Comparison of ENCODE assay signal across 15 mouse cellular contexts in the genomic region with DNA sequence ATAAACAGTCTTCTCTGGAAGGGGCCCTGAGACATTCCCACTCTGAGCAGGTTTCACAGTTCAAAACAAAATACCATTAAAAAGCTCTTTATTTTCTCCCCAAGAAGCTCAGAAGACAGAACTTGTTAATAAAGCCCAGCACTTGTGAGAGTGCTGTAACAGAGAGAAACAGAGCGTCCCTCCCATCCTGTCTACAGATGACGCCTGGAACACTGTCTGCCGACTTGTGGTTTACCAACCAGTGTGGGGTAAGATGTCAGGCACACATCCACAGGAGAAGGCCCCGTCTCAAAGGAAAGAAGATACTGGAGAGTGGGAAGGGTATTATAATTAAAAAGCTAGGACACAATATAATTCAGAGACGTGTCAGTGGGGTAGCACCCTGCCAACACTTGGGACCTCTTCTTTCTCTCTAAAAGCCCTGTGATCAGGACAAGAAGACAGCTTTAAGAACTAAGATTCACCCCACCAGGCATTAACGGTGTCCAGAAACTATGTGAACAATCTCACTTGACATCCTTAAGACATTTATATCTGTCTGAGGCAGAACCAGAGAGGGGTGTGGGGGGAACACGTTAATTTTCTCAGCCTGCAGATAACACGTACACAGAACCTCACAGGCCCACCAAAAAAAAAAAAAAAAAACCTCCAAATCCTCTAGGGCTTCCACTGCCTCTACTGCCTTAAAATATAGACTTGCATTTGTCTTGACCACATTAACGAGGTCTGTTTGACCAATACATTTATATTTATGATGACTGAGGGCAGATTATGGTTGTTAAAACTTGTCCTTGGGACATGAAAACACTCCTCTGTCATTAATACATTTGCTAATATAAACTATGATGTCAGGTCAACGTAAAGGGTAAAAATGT. TPM values are rescaled to one million over a fixed set of nuclear protein-coding genes. Genes with fewer than 3 reads are reported as not detected.
DNase-seq lines count a peak whose midpoint lies in the region; ATAC-seq and TF ChIP-seq lines count a peak whose summit lies in the region.
"Had no signal": no experiment of that assay in that cellular context is flagged by ENCODE, and none has a peak within 500 bp of the region (broad histone marks: within the 10 kb centered on the region; RNA-seq: fewer than 3 reads in every experiment).

No protein-coding gene starts in this region.

- peaks cover 43% of the 10 kb centered on the region for H3K4me1 ChIP-seq in intestine, embryonic 14.5 days (replicated peaks; ENCODE audit: control insufficient read depth, insufficient read depth, low read length)
- no peaks in the 10 kb centered on the region for H3K4me1 ChIP-seq in intestine, postnatal 0 days (replicated peaks; ENCODE audit: control insufficient read depth, insufficient read depth, low read length)
- H3K4me1 ChIP-seq in midbrain, embryonic 14.5 days (ENCODE audit: control insufficient read depth, insufficient read depth, low read length) = no peaks in the 10 kb centered on the region
- H3K4me1 ChIP-seq: embryonic facial prominence, embryonic 13.5 days had no signal

- no peaks in the 10 kb centered on the region for H3K36me3 ChIP-seq in intestine, embryonic 14.5 days (ENCODE audit: control insufficient read depth, insufficient read depth, low read length)
- H3K36me3 ChIP-seq in intestine, postnatal 0 days (ENCODE audit: control insufficient read depth, insufficient read depth) = no peaks in the 10 kb centered on the region
- H3K36me3 ChIP-seq in midbrain, embryonic 14.5 days (ENCODE audit: control insufficient read depth, insufficient read depth, low read length) = no peaks in the 10 kb centered on the region
- H3K36me3 ChIP-seq: embryonic facial prominence, embryonic 13.5 days; forebrain, embryonic 10.5 days; heart, embryonic 10.5 days; limb, embryonic 12.5 days had no signal

- no peaks in the 10 kb centered on the region for H3K9me3 ChIP-seq in intestine, embryonic 14.5 days (ENCODE audit: control insufficient read depth, low read length)
- H3K9me3 ChIP-seq in intestine, postnatal 0 days (ENCODE audit: control insufficient read depth) = no peaks in the 10 kb centered on the region
- no peaks in the 10 kb centered on the region for H3K9me3 ChIP-seq in midbrain, embryonic 14.5 days (ENCODE audit: control insufficient read depth, low read length)
- H3K9me3 ChIP-seq: embryonic facial prominence, embryonic 13.5 days; forebrain, embryonic 10.5 days; heart, embryonic 10.5 days; limb, embryonic 12.5 days had no signal

- TF ChIP-seq CTCF in intestine, postnatal 0 days (IDR thresholded peaks at IDR 0.05; ENCODE audit: low read depth) = no peak

- H3K4me3 ChIP-seq in intestine, embryonic 14.5 days (ENCODE audit: low read depth, low read length) = no peak overlapping the region
- no peak overlapping the region for H3K4me3 ChIP-seq in intestine, postnatal 0 days (ENCODE audit: low read depth, low read length)
- no peak overlapping the region for H3K4me3 ChIP-seq in midbrain, embryonic 14.5 days (replicated peaks; ENCODE audit: low read depth, low read length)
- H3K4me3 ChIP-seq: embryonic facial prominence, embryonic 13.5 days; forebrain, embryonic 10.5 days; heart, embryonic 10.5 days; limb, embryonic 12.5 days had no signal

- H3K4me2 ChIP-seq in intestine, embryonic 14.5 days (ENCODE audit: low read length) = no peak overlapping the region
- H3K4me2 ChIP-seq in intestine, postnatal 0 days (replicated peaks; ENCODE audit: low read depth) = no peak overlapping the region
- H3K4me2 ChIP-seq in midbrain, embryonic 14.5 days (ENCODE audit: low read length) = no peak overlapping the region
- H3K4me2 ChIP-seq: embryonic facial prominence, embryonic 13.5 days; limb, embryonic 12.5 days had no signal

- H3K27me3 ChIP-seq in intestine, embryonic 14.5 days (replicated peaks; ENCODE audit: control insufficient read depth, insufficient read depth, low read length) = no peaks in the 10 kb centered on the region
- H3K27me3 ChIP-seq in intestine, postnatal 0 days (replicated peaks; ENCODE audit: control insufficient read depth, insufficient read depth, low read length) = peaks cover 1% of the 10 kb centered on the region; the same call in 1 of the 2 replicates
- no peaks in the 10 kb centered on the region for H3K27me3 ChIP-seq in midbrain, embryonic 14.5 days (ENCODE audit: control insufficient read depth, insufficient read depth, low read length)

- no peak overlapping the region for H3K9ac ChIP-seq in intestine, embryonic 14.5 days (ENCODE audit: low read length)
- no peak overlapping the region for H3K9ac ChIP-seq in intestine, postnatal 0 days (ENCODE audit: low read depth, low read length)
- H3K9ac ChIP-seq in midbrain, embryonic 14.5 days (replicated peaks; ENCODE audit: low read length) = no peak overlapping the region
- H3K9ac ChIP-seq: embryonic facial prominence, embryonic 13.5 days; limb, embryonic 12.5 days had no signal

- peak; percentile 67 for ATAC-seq in intestine, embryonic 14.5 days (replicated peaks; ENCODE audit: low FRiP score, low TSS enrichment, low read depth)
- no peak for ATAC-seq in intestine, postnatal 0 days
- peak; percentile 91 for ATAC-seq in megakaryocyte-erythroid progenitor cell, adult 5-6 weeks (replicated peaks; ENCODE audit: low FRiP score, low TSS enrichment, poor library complexity, severe bottlenecking)
- ATAC-seq in midbrain, embryonic 14.5 days (ENCODE audit: low FRiP score, low TSS enrichment) = no peak

- H3K27ac ChIP-seq in intestine, embryonic 14.5 days (ENCODE audit: low read depth) = peak overlapping the region; percentile 87
- H3K27ac ChIP-seq in intestine, postnatal 0 days (ENCODE audit: low read depth, low read length) = no peak overlapping the region
- no peak overlapping the region for H3K27ac ChIP-seq in midbrain, embryonic 14.5 days (replicated peaks; ENCODE audit: low read depth, low read length)
- H3K27ac ChIP-seq: embryonic facial prominence, embryonic 13.5 days; forebrain, embryonic 10.5 days; heart, embryonic 10.5 days; limb, embryonic 12.5 days had no signal

- DNase-seq in intestine, embryonic 14.5 days (ENCODE audit: low spot score) = peak; percentile 67
- DNase-seq in 416B (ENCODE audit: low read depth) = peak; percentile 34
- peak; percentile 28 for DNase-seq in liver
- no peak for DNase-seq in layer of hippocampus, adult 8-10 months (ENCODE audit: low spot score in 2 of 2)
- no peak for DNase-seq in ovary, postnatal 10 days (ENCODE audit: low spot score)
- no peak for DNase-seq in midbrain, embryonic 14.5 days
- DNase-seq: spleen, adult 18-20 months had no signal

- WGBS in intestine, embryonic 14.5 days = 21% methylated on average over 10 of the region's 10 CpGs
- WGBS in intestine, postnatal 0 days = 55% methylated on average over 10 of the region's 10 CpGs
- 84% methylated on average over 10 of the region's 10 CpGs for WGBS in midbrain, embryonic 14.5 days

RNA-seq across cellular contexts. Expression of gene Marc1, which starts 29.6 kb away (rescaled TPM):
- 0.19 and 0.22 TPM in 2 replicates for polyA plus RNA-seq in intestine, embryonic 14.5 days (2014; fragmentation: Nextera tagmentation; extraction: Ambion mirVana)
- polyA plus RNA-seq in intestine, postnatal 0 days (2015; fragmentation: Nextera tagmentation; extraction: Ambion mirVana) = 1.5 and 1.6 TPM in 2 replicates
- not detected in 2 replicates for total RNA-seq in megakaryocyte-erythroid progenitor cell, adult 5-6 weeks (2014; fragmentation: Nextera tagmentation)
- not detected in 2 replicates for total RNA-seq in megakaryocyte-erythroid progenitor cell, adult 5-6 weeks (2017)
- under 1 TPM in 1 of 4 experiments, not detected in 3; 0.19 TPM for total RNA-seq in layer of hippocampus, adult 8-10 months (2022)
- 0.13 and 0.28 TPM in 2 replicates for polyA plus RNA-seq in midbrain, embryonic 14.5 days (2014; fragmentation: Nextera tagmentation; extraction: Ambion mirVana)
- total RNA-seq: heart, postnatal 25 days had no signal
- polyA plus RNA-seq: embryonic facial prominence, embryonic 13.5 days; forebrain, embryonic 10.5 days; limb, embryonic 12.5 days; testis, adult 2 months had no signal

RNA-seq across cellular contexts. Expression of gene Hlx, which starts 49.1 kb away (rescaled TPM):
- 49.3 and 53.4 TPM in 2 replicates for polyA plus RNA-seq in intestine, embryonic 14.5 days (2014; fragmentation: Nextera tagmentation; extraction: Ambion mirVana)
- 20.2 and 22.7 TPM in 2 replicates for polyA plus RNA-seq in intestine, postnatal 0 days (2015; fragmentation: Nextera tagmentation; extraction: Ambion mirVana)
- total RNA-seq in megakaryocyte-erythroid progenitor cell, adult 5-6 weeks (2014; fragmentation: Nextera tagmentation) = 0.96 and 1.4 TPM in 2 replicates
- 1.7 TPM in 1 of 2 replicates, not detected in the other for total RNA-seq in megakaryocyte-erythroid progenitor cell, adult 5-6 weeks (2017)
- 1 to 10 TPM in 2 of 4 experiments, under 1 TPM in 2; 0.76 to 4.5 (median 1.9) TPM for total RNA-seq in layer of hippocampus, adult 8-10 months (2022)
- polyA plus RNA-seq in midbrain, embryonic 14.5 days (2014; fragmentation: Nextera tagmentation; extraction: Ambion mirVana) = 0.35 and 1.2 TPM in 2 replicates

Comparison
In these comparisons a context has a peak if more than half of its experiments do, and no peak if none do; other contexts are left out.
1. ATAC-seq: peak in intestine, embryonic 14.5 days (single experiment) and megakaryocyte-erythroid progenitor cell, adult 5-6 weeks (single experiment); none in intestine, postnatal 0 days (single experiment) and midbrain, embryonic 14.5 days (single experiment).
2. DNase-seq: peak in intestine, embryonic 14.5 days (single experiment), 416B (single experiment) and liver (single experiment); none in layer of hippocampus, adult 8-10 months (0 of 2), ovary, postnatal 10 days (single experiment) and midbrain, embryonic 14.5 days (single experiment).